Mouse (Mus musculus) neural tube, embryonic 11.5 days (tissue): ENCODE results near the gene Smpd4. TPM values are rescaled to one million over a fixed set of nuclear protein-coding genes. Genes with fewer than 3 reads are reported as not detected.
A peak's percentile ranks its signal among the peaks of the same experiment; 100 is the strongest.

Experiments
- ATAC-seq: fragments of 200-750 bp; cut with Nextera tagmentation; 2 replicates; pipeline ENCODE4 v1.8.0; 2017; ENCODE audit warnings: moderate number of reproducible peaks, mild to moderate bottlenecking, moderate TSS enrichment, moderate library complexity; ENCODE audit not compliant: insufficient read depth, low FRiP score, low TSS enrichment
- DNase-seq: peaks from one replicate; pipeline ENCODE4 v3.0.0-alpha.2; 2015; ENCODE audit warnings: low spot score
- H3K27ac ChIP-seq: fragments of 300-500 bp; sonication (generic); 2 replicates; pipeline ENCODE4 v1.5.1; 2014; ENCODE audit warnings: low read depth, mild to moderate bottlenecking, low read length
- H3K27me3 ChIP-seq: fragments of 300-500 bp; sonication (generic); 2 replicates; pipeline ENCODE4 v1.6.1; 2014; ENCODE audit warnings: mild to moderate bottlenecking, low read length, mixed read lengths; ENCODE audit not compliant: control insufficient read depth, insufficient read depth
- H3K36me3 ChIP-seq: fragments of 300-500 bp; sonication (generic); 2 replicates; pipeline ENCODE4 v1.6.1; 2014; ENCODE audit warnings: mild to moderate bottlenecking, low read length, moderate library complexity, mixed read lengths; ENCODE audit not compliant: control insufficient read depth, insufficient read depth
- H3K4me1 ChIP-seq: fragments of 300-500 bp; sonication (generic); 2 replicates; pipeline ENCODE4 v1.6.1; 2014; ENCODE audit warnings: low read length, mixed read lengths; ENCODE audit not compliant: control insufficient read depth, insufficient read depth
- H3K4me2 ChIP-seq: fragments of 300-500 bp; sonication (generic); 2 replicates; pipeline ENCODE4 v1.6.1; 2014; ENCODE audit warnings: low read depth, mild to moderate bottlenecking, moderate library complexity
- H3K4me3 ChIP-seq: fragments of 300-500 bp; sonication (generic); 2 replicates; pipeline ENCODE4 v1.5.1; 2014; ENCODE audit warnings: low read depth, low read length
- H3K9ac ChIP-seq: fragments of 300-500 bp; sonication (generic); 2 replicates; pipeline ENCODE4 v1.6.1; 2014; ENCODE audit warnings: mild to moderate bottlenecking, low read length
- H3K9me3 ChIP-seq: fragments of 300-500 bp; sonication (generic); 2 replicates; pipeline ENCODE4 v1.6.1; 2016; ENCODE audit warnings: low read length; ENCODE audit not compliant: control insufficient read depth
- WGBS: fragments of 180-500 bp; shearing (Covaris S2); extraction: QIAGEN DNeasy Blood & Tissue Kit; methylation state at CpG from one replicate; pipeline ENCODE4 v1.1.7; 2014; 5-methylcytosine and 5-hydroxymethylcytosine counted together
- polyA plus RNA-seq: library from polyadenylated mRNA; unstranded; fragments of >200 nt; fragmentation: Nextera tagmentation; extraction: Ambion mirVana; gene quantifications from 2 replicates; pipeline ENCODE4 v1.2.1, GENCODE M21; 2014

The Smpd4 gene
- polyA plus RNA-seq, 1 experiment from 2014 or later, result 45.3 TPM

DNA sequence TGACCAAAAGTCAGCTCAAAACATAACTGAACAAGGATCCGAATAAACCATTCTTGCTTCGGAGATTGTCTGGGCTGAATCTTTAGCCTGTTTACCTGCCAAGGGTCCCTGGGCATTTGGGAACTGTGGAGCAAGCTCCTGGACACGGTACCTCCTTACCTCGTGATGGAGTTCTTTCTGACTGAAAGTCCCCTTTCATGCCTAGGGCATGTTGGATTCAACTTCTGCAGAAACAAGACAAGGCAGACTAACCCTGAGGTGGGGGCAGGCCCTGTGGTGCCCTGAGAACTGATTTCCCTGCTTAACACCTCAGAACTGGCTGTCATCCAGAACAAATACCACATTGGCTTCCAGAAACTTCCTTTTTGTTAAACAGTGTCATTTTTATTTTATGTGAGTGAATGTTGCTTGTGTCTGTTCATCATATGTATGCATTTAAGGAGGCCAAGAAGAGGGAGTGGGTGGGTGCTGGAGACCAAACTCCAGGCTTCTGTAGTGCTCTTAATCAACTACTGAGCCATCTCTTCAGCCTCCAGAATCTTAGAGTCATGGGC, 24.4 kb downstream of the Smpd4 start:
- H3K36me3 ChIP-seq, result peaks cover 27% of the 10 kb centered on the region
- ATAC-seq, result no peak

DNA sequence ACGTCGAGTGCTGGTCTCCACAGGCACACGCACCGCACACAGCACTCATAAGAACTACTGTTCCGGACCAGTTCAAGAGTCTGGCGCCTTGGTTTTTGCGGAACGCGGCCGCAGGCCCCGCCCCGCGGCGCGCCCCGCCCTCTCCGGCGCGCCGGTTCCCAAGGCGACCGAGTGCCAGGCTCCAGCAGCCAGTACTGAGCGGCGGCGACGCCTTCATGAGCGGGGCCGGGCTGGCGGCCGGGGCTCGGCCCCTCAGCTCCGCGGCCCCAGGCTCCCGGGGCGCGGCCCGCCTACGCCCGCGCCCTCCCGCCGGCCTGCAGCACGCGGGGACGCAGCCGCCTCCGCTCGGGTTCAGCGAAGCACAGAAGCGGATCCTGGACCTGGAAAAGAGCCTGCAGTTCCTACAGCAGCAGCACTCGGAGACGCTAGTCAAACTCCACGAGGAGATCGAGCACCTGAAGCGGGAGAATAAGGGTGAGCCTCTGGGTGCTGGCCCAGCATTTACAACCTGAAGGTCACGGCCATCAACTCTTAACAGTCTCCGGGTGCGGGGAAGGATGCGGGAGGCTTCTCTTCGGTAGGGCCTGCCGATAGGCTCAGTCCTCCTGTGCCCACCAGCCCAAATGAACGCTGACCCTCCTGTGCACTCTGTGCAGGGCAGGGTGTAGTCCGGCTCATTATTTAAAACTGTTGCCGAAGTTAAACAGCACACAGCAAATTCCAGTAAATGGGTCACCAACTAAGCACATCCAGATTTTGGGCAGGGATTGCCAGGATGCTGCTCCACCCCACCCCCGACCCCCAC, 27.4 kb downstream of the Smpd4 start, which contains the start of gene Ccdc74a:
TSS of gene Ccdc74a (plus strand) at position 161 of the 805 bp plus-strand sequence.
- H3K4me3 ChIP-seq, result peak within 1 kb of the TSS; percentile 43
- peak within 1 kb of the TSS; percentile 52 for H3K9ac ChIP-seq
- WGBS, result 3% methylated on average over 62 of the region's 65 CpGs
- ATAC-seq (peak; percentile 96), DNase-seq (peak; percentile 89)
- no peak within 1 kb of the TSS for H3K27ac ChIP-seq
- H3K27me3 ChIP-seq, result no peaks in the 10 kb centered on the region
- no peaks in the 10 kb centered on the region for H3K9me3 ChIP-seq
- H3K4me1 ChIP-seq, result no peaks in the 10 kb centered on the region
- peaks cover 12% of the 10 kb centered on the region for H3K36me3 ChIP-seq
- peak within 1 kb of the TSS; percentile 80 for H3K4me2 ChIP-seq

More for the DNA sequence above, 24.4 kb downstream of the Smpd4 start:
- H3K27ac ChIP-seq, result no peak overlapping the region
- WGBS, result 90% methylated on average over 4 of the region's 4 CpGs
- H3K4me1 ChIP-seq, result no peaks in the 10 kb centered on the region
- DNase-seq, result no peak
- no peak overlapping the region for H3K4me3 ChIP-seq
- H3K27me3 ChIP-seq, result no peaks in the 10 kb centered on the region
- no peaks in the 10 kb centered on the region for H3K9me3 ChIP-seq
- no peak overlapping the region for H3K9ac ChIP-seq
- no peak overlapping the region for H3K4me2 ChIP-seq

DNA sequence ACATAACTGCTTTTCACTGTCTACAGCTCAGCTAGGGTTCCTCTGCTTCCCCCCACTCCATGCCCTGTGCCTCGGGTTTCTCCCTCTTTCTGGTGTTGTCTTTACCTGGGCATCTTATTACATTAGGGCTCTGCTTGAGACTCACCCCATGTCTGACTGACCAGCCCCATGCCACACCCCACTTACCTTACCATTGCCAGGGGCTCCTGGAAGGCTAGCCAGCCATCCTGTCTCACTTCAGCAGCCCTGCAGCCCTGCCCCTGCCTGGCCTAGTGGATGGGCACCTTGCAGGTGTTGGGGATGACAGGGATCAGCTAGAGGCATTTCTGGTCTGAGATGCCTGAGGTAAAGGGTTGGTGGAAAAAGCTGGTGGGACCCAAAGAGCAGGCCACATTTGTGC, 28.0 kb downstream of the Smpd4 start:
- Histone ChIP-seq H3K27me3 (no peaks in the 10 kb centered on the region), H3K36me3 (peaks cover 13% of the 10 kb centered on the region), H3K27ac (no peak overlapping the region), H3K4me1 (no peaks in the 10 kb centered on the region), H3K9me3 (no peaks in the 10 kb centered on the region), H3K4me3 (no peak overlapping the region), H3K4me2 (peak overlapping the region; percentile 80), H3K9ac (no peak overlapping the region)
- ATAC-seq (no peak), DNase-seq (no peak)
- 25% methylated on average over 1 of the region's 1 CpGs for WGBS

DNA sequence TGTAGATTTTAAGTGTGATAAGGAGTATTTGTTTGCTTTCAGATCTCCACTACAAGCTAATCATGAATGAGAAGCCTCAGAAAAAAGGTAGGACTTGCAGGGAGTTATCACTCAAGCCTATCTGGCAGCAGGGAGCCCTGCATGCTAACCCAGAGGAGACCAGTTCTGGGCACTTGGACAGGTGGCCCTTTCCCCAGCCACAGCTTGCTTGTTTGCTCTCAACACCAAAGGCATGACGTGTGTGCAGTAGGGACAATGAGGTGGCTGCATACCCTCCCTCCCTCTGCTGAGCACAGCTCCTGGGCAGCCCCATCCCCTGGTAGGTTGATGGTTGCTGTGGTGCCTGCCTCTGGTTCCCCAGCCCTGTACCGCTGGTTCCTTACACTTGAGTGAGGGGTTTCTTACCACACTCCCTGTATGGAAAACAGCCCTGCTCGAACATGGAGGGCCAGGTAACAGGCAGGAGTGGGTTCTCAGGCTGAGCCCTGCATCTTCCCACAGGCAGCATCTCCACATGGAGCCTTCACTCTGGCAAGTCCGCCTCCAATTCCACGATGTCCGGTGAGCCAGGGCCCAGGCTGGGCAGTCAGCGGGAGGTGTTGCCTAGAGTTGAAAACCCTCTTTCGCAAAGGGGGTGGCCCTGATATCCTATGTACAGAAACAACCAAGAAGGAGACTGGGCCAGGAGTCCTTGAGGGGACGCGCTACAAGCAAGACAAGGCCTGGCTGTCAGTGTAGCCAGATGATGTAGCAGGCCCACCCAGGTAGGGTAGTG, 28.6 kb downstream of the Smpd4 start:
- H3K27me3 ChIP-seq, result no peaks in the 10 kb centered on the region
- no peak overlapping the region for H3K27ac ChIP-seq
- H3K4me2 ChIP-seq, result no peak overlapping the region
- H3K4me1 ChIP-seq, result no peaks in the 10 kb centered on the region
- no peaks in the 10 kb centered on the region for H3K9me3 ChIP-seq
- H3K36me3 ChIP-seq, result peaks cover 11% of the 10 kb centered on the region
- 89% methylated on average over 10 of the region's 10 CpGs for WGBS
- DNase-seq (no peak), ATAC-seq (no peak)
- no peak overlapping the region for H3K4me3 ChIP-seq
- H3K9ac ChIP-seq, result no peak overlapping the region

DNA sequence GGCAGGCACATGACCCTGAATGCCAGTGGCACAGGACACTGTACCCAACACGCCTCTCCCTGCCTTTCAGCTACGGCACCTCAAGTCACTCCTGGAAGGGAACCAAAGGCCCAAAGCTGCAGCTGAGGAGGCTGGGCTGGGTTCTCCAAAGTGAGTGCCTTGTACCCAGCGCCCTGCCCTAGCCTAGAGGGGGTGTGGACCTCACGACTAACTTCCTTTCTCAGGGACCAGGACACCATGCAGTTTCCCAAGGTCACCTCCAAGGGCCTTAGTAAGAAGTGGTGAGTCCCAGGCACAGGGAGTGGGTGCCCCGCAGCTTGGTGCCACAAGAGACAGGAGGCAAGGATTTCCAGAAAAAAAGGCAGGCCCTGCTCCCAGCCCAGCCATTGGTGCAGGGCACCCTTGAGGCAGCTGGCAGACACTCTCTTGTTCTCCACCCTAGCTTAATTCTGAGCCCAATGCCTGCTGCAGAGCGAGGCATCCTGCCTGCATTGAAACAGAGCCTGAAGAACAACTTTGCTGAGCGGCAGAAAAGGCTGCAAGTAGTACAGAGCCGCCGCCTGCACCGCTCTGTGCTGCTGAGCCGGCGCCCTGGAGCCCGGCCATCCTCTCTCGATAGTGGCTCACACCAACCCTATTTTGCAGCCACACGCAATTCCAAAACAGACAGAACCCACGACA, 30.9 kb downstream of the Smpd4 start:
- 90% methylated on average over 16 of the region's 16 CpGs for WGBS
- peaks cover 19% of the 10 kb centered on the region for H3K36me3 ChIP-seq

DNA sequence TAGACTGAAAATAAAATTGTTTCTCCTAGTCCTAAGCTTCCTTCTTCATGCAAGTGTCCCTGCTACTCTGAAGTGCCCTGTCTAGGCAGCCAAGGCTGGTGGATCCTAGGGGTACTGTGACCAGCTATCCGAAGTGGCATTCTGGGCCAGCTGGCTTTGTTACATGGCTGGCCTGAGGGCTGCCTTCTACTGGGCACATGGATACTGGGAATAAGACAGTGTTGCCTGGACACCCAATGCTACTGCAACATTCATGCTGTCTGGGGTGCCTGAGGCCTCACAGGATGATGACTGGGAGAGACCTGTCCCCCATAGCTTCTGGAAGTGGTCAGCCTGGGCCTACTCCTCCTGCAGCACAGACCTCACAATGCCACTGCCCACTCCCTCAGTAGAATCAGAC, 31.6 kb downstream of the Smpd4 start:
- DNase-seq (no peak), ATAC-seq (no peak)
- no peak overlapping the region for H3K27ac ChIP-seq
- H3K9ac ChIP-seq, result no peak overlapping the region
- no peak overlapping the region for H3K4me3 ChIP-seq
- no peaks in the 10 kb centered on the region for H3K27me3 ChIP-seq
- H3K4me1 ChIP-seq, result no peaks in the 10 kb centered on the region
- peaks cover 19% of the 10 kb centered on the region for H3K36me3 ChIP-seq
- H3K4me2 ChIP-seq, result no peak overlapping the region
- WGBS, result 100% methylated on average over 1 of the region's 1 CpGs
- no peaks in the 10 kb centered on the region for H3K9me3 ChIP-seq

More for the DNA sequence above, 30.9 kb downstream of the Smpd4 start:
- DNase-seq (no peak), ATAC-seq (no peak)
- no peaks in the 10 kb centered on the region for H3K27me3 ChIP-seq
- no peak overlapping the region for H3K4me3 ChIP-seq
- H3K9ac ChIP-seq, result no peak overlapping the region
- H3K4me1 ChIP-seq, result no peaks in the 10 kb centered on the region
- no peaks in the 10 kb centered on the region for H3K9me3 ChIP-seq
- H3K4me2 ChIP-seq, result no peak overlapping the region
- no peak overlapping the region for H3K27ac ChIP-seq

DNA sequence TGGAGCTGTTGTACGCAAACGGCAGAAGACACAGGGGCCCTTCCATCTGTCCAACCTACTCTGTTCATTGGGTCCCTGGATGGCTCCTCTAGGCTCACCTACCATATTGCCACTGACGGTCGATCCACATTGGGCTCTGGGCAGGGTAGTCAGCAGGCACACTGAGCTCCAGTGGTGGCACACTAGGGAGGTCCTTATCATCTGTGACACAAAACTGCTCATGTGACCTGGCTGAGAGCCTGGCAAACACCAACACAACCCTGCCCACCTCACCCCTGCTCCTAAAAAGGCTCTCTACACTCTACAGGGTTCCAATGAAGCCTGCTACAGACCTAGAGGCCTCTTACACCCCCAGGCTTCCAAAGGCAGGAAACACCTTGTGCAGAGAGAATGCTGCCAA, 33.5 kb downstream of the Smpd4 start:
- DNase-seq, result no peak
- H3K27me3 ChIP-seq, result no peaks in the 10 kb centered on the region
- 94% methylated on average over 4 of the region's 4 CpGs for WGBS
- no peaks in the 10 kb centered on the region for H3K9me3 ChIP-seq
- no peak overlapping the region for H3K27ac ChIP-seq
- peaks cover 22% of the 10 kb centered on the region for H3K36me3 ChIP-seq
- H3K9ac ChIP-seq, result no peak overlapping the region
- no peak overlapping the region for H3K4me3 ChIP-seq
- H3K4me2 ChIP-seq, result no peak overlapping the region
- no peak for ATAC-seq
- H3K4me1 ChIP-seq, result no peaks in the 10 kb centered on the region

DNA sequence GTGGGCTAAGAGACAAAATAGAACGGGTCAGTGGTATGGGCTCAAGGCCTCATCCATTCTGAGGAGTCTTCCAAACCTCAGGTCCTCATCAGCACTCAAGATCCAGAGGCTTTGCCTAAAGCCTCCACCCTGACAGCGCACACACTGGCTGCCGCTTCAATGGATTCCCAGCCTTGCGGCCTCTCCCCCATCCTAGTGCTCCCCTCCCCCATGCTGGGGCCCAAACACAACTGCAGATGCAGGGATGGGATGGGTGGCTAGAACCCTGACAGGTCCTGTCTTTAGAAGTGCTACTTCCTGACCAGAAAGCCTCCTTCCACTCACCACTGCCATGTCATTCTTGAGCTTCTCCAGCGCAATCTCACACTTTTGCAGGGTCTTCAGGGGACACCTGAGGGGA, 34.4 kb downstream of the Smpd4 start:
- Histone ChIP-seq H3K4me3 (no peak overlapping the region), H3K9me3 (no peaks in the 10 kb centered on the region), H3K27ac (no peak overlapping the region), H3K4me1 (no peaks in the 10 kb centered on the region), H3K4me2 (no peak overlapping the region), H3K9ac (no peak overlapping the region), H3K36me3 (peaks cover 24% of the 10 kb centered on the region), H3K27me3 (no peaks in the 10 kb centered on the region)
- ATAC-seq, result no peak
- DNase-seq, result no peak
- WGBS, result 92% methylated on average over 5 of the region's 5 CpGs
